Mouse (Mus musculus) spleen, embryonic (tissue): ENCODE measurements around the gene Gls.

ENCODE experiments used
- CTCF ChIA-PET: fragments of 350-600 bp; sonication (Branson Sonifier 250); formaldehyde crosslinking; loops from one replicate; lab custom pipeline; 2022; lab: Charles Lee

Gene Gls

GRCm38 (mm10) chr1:52233143-52233713 lies at the start of gene Gls:
Gls (minus strand) TSS chr1:52233232.
- CTCF ChIA-PET = no interaction called here

- CTCF ChIA-PET = interaction anchor here (0.9 kb wide), 1 partner anchor 24 kb away, joined by 3 read pairs; no protein-coding TSS in a partner anchor
Measured at GRCm38 (mm10) chr1:52279831-52280595, 47.0 kb upstream of the Gls start.

GRCm38 (mm10) chr1:52279331-52279730 lies 46.3 kb upstream of the Gls start:
- CTCF ChIA-PET = interaction anchor here (0.9 kb wide), 1 partner anchor 24 kb away, joined by 3 read pairs; no protein-coding TSS in a partner anchor

GRCm38 (mm10) chr1:52278073-52278472 lies 45.0 kb upstream of the Gls start:
- CTCF ChIA-PET = no interaction called here

DNA sequence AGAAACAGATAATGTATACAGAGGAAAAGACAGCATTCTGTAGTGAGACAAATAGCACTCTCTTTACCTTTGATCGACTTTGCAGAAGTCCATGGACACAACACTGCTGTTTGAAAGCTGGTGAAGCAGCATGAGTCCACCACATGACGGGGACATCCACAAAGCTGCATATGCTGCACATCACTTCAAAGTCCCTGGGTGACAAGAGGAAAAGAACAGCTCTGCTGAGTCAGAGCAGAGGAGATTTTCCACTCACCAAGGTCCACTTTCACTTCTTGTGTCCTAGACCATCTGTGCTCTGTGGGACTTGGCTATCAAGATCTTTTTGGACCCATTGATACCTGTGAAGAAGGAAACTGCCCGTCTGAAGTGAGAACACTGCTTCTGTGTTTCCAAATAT lies 41.2 kb upstream of the Gls start:
- CTCF ChIA-PET = no interaction called here

- CTCF ChIA-PET = no interaction called here
Measured at GRCm38 (mm10) chr1:52272018-52272678, 39.1 kb upstream of the Gls start.

DNA sequence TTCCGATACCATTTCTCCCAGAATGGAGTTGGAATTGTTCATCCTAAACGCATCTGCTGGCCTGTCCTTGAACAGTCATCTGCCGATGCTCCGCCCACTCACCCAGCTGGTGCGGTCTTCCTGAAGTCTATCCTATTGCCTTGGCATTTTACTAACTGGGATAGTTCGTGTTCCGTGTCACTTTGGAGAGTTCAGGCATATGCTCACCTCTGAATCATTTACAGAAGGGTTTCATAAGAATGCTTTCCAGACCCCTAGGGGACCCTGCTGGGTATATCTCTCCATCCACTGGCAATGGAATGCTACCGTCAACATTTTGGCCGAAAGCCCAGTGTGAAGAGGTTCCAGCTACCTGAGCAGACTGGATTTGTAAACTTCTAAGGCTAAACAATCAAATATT lies 37.3 kb upstream of the Gls start:
- CTCF ChIA-PET = interaction anchor here (0.7 kb wide), 1 partner anchor 45 kb away, joined by 5 read pairs; no protein-coding TSS in a partner anchor

- CTCF ChIA-PET = no interaction called here
Measured at GRCm38 (mm10) chr1:52269596-52269995, 36.6 kb upstream of the Gls start.

GRCm38 (mm10) chr1:52268006-52268405 lies 35.0 kb upstream of the Gls start:
- CTCF ChIA-PET = interaction anchor here (0.7 kb wide), 1 partner anchor 141 kb away, joined by 4 read pairs; no protein-coding TSS in a partner anchor

DNA sequence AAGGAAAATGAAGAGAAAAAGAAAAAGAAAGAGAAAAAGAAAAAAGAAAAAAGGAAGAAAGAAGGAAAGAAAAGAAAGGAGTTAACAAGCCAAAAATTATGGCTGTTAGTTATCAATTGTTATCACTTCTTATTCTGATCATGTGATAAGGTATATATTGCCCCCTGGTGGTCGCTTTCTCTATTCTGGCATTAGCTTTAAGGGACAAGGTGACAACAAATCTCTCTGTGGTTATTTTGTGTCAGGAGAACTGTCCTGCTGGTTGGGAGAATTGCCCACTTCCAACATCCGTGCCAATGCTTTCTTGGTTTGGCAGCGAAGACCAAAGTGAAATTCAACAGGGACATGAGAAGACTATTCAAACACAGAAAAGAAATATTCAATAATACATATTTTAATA lies 34.6 kb upstream of the Gls start:
- CTCF ChIA-PET = interaction anchor here (0.7 kb wide), 1 partner anchor 142 kb away, joined by 4 read pairs; no protein-coding TSS in a partner anchor

DNA sequence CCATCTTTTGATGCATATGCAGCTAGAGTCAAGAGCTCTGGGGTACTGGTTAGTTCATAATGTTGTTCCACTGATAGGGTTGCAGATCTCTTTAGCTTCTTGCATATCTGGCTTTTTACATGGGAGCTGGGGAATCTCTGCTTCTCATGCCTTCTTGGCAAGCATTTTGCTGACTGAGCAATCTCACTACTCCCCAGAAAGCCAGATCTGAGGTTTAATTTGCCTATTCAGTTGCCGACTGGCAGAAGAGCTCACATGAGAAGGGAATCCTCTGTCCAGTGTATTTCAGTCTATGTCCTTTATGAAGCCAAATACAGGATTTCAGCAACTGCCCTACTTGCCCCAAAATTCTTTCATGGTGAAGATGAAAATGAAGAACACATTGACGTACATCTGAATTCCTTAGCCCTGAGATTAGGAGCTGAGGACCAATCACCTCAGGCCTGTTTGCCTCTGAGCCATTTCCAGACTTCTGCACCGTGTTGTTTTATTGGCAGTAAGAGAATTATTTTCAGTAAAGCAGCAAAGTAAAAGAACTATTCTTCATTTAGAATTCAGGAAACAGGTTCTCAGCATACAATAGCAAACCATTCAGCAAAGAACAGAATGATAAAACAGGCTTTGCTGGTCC lies 33.0 kb upstream of the Gls start:
- CTCF ChIA-PET = no interaction called here

- CTCF ChIA-PET = no interaction called here
Measured at GRCm38 (mm10) chr1:52264290-52264689, 31.3 kb upstream of the Gls start.

DNA sequence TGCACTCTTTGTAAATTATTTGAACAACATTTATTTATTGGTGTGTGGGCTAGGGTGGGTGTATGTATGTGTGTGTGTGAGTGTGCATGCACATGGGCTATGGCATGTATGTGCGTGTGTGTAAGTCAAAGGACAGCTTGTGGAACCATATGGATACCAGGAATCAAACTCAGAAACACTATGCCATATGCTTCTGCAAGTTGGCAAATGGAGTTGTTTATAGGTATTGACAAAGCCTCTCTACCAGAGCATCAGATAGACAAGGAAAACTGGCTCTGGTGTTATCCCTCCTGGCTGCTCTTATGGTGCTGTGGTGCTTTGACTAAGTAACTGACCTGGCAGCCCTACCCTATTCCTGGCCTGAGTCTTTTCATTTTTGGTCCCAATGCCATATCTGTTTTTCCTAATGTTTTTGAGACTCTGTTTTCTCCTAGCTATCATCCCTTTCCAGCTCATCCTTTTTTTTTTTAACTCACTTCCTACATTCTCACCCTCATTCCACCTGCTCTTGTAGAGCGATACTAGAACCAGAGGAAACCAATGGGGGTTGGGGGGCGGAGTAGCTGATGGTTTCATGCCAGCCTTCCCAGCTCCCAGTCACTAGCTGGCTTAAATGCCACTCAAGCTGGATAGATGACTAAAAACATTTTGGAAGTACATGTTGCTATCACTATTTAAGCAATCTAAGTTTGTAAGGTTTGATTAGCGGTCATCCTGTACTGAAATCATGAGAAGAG lies 27.5 kb upstream of the Gls start:
- CTCF ChIA-PET = no interaction called here

DNA sequence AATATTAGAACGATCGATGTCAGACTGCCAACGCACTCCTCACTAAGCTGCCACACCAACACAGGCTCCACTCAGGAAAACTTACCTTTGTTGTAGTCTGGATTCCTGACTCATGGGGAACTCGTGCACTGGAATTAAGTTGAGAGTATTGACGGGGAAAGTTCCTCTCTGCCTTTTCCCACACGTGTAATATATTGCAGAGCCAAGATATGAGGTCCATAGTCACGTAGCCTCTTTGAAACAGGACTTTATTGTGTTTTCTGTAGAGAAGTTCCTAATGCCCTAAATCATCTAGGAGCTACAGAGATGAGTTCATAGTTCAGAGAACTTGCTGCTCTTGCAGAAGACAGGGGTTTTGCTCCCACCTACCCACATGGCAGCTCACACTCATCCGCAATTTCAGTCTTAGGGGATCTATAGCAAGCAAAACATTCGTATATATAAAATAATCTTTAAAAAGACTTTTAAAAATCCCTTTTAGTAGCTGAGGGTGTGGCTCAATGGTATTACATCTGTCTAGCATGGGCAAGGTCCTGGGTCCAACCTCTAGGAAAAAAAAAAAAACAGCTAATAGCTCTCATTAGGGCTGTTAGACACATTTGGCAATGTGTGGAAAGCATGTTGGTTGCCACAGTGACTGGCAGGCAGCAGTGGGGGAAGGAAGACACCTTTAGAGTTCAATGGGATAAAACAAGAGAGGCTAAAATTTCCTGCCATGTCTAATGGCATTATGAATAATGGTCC lies 25.1 kb upstream of the Gls start:
- CTCF ChIA-PET = no interaction called here

- CTCF ChIA-PET = no interaction called here
Measured at GRCm38 (mm10) chr1:52256916-52257315, 23.9 kb upstream of the Gls start.

DNA sequence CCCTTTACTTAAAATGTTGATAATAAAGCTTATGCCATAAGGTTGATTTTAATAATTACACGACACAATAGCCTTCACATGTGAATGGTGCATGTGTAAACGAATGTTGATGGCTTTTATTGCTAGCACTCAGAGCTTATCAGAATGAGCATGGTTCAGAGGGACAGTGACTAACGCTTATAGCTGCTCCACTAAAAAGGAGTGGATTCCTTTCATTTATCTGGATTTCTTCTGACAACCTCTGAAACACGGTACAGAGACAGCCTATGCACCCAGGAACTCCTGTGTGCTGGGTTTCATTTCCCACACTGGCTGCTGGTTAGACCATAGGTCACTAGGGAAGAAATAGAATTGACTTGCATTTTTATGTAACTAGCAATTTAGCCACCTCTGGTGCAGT lies 23.2 kb upstream of the Gls start:
- CTCF ChIA-PET = interaction anchor here (0.9 kb wide), 1 partner anchor 24 kb away, joined by 3 read pairs; no protein-coding TSS in a partner anchor

DNA sequence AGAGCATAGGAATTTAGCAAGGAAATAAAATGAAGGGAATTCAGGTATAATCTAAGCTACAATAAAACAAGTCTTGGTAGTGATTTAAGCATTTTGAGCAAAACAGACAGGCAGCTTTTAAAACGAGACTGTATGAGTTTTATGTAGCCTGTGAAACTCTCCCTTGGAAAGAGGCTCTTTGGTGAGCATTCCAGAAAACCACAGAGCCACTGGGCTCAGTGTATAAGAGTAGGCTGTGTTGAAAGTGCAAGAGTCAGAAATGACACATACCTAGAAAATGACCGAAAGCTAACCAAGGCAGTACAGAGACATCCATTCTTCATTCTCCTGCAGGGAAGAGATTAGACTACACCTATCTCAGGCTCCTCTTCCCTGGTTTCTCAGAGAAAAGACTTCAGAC lies 21.4 kb upstream of the Gls start:
- CTCF ChIA-PET = no interaction called here

DNA sequence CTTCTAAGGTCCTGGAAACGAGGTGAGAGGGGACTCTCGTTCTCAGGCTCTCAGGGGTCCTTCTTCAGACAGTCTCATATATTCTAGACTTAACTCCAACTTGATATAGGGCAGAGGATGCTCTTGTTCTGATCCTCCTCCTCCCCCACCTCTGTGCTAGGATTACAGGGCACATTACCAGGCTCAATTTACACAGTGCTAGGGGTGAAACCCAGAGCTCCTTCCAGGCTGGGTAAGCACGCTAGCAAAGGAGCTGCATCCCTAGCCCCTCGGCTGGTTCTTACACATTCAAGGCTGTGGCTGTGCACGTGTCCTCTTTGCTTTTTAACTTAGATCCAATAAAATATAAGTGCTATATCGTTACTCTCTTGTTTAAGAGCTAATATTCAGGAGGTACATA lies 20.4 kb upstream of the Gls start:
- CTCF ChIA-PET = interaction anchor here (1.0 kb wide), 1 partner anchor 11 kb away, joined by 4 read pairs; no protein-coding TSS in a partner anchor

DNA sequence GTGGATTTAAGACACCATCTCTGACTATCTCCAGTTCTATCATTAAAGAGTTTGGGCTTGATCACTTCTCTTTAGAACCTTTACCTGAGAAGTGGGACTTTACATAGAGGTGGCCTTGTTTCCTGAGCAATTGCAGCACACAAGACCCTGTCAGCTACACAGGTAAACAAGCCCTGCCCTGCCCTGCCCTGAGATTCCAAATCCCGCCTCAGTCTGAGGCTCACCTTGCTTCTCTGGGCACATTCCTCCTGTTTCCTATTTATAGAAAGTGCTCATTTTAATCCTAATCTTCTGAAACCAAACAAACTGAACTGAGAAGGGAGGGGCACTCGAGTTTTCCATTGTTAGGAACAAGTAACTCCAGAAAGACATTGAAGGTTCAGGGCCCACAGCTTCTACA lies 19.4 kb upstream of the Gls start:
- CTCF ChIA-PET = no interaction called here

DNA sequence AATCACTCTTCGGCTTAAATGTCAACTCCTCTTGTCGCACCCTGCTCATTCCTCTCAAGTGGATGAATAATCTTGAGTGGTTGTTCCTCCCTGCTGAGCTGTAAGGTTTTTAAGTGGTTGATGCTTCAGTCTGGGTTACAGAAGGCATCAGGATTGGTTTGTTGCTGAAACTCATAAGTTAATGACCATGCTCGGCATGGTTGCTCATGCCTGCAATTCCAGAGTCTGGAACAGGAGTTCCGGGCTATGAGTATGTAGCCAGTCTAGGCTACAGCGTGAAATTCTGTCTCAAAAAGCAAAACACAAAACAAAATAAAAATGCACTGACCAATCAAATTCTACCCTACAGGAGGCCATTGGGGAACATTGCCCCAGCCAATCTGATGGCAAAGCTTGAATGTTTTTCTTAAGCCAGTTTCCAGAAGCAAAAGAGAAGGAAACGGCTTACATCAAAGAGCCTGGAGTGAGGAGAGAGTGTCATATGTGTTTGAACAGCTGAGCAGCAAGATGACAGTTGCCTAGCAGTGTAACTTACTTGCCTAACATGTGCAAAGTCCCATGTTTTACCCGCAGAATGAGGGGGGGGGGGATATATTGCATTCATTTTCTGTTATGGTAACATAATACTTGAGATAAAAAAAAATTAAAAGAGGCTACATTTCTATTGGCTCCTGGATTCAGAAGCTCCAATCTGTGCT lies 18.2 kb upstream of the Gls start:
- CTCF ChIA-PET = interaction anchor here (0.7 kb wide), 1 partner anchor 102 kb away, joined by 10 read pairs; no protein-coding TSS in a partner anchor
